Mouse (Mus musculus) adrenal gland, postnatal 25 days (tissue): ENCODE measurements around the gene Fdps. TPM values are rescaled to one million over a fixed set of nuclear protein-coding genes. Genes with fewer than 3 reads are reported as not detected.

Experiments used
- total RNA-seq: library from RNA; stranded (reverse); gene quantifications from 2 replicates; pipeline ENCODE4 v1.2.3, GENCODE M21; 2021

Fdps gene
- total RNA-seq, 1 experiment from 2014 or later: 830 TPM

Other genes starting within 250 kb of the Fdps start
- gene Msto1, start 188.0 kb downstream of the Fdps start, total RNA-seq: 22.9 and 24.5 TPM in 2 replicates
- gene Ash1l, start 151.3 kb downstream of the Fdps start, total RNA-seq: 59.8 and 60.5 TPM in 2 replicates
- 119 and 141 TPM in 2 replicates for gene Dap3, start 150.8 kb downstream of the Fdps start, total RNA-seq
- gene Rusc1, start 8.6 kb downstream of the Fdps start, total RNA-seq: 21.6 and 30.2 TPM in 2 replicates
- 0.39 TPM in 1 of 2 replicates, not detected in the other for gene Gm43738, start 860 bp downstream of the Fdps start, total RNA-seq
- gene Pklr, start 34.2 kb upstream of the Fdps start, total RNA-seq: 1.6 TPM in 1 of 2 replicates, not detected in the other
- gene Hcn3, start 58.2 kb upstream of the Fdps start, total RNA-seq: 9.3 and 17.7 TPM in 2 replicates
- 98.4 and 103 TPM in 2 replicates for gene Clk2, start 62.8 kb upstream of the Fdps start, total RNA-seq
- 98.4 and 112 TPM in 2 replicates for gene Scamp3, start 75.5 kb upstream of the Fdps start, total RNA-seq
- 17.1 and 23.7 TPM in 2 replicates for gene Fam189b, start 81.2 kb upstream of the Fdps start, total RNA-seq
- gene Gba, start 101.0 kb upstream of the Fdps start, total RNA-seq: 72.4 and 79.0 TPM in 2 replicates
- gene Thbs3, start 113.2 kb upstream of the Fdps start, total RNA-seq: 6.1 and 8.7 TPM in 2 replicates
- gene Mtx1, start 125.1 kb upstream of the Fdps start, total RNA-seq: 143 and 154 TPM in 2 replicates
- not detected in 2 replicates for gene Muc1, start 127.1 kb upstream of the Fdps start, total RNA-seq
- 126 and 127 TPM in 2 replicates for gene Krtcap2, start 144.0 kb upstream of the Fdps start, total RNA-seq
- 2.6 and 3.2 TPM in 2 replicates for gene Trim46, start 144.3 kb upstream of the Fdps start, total RNA-seq
- 106 and 137 TPM in 2 replicates for gene Dpm3, start 157.4 kb upstream of the Fdps start, total RNA-seq
- 44.7 and 51.4 TPM in 2 replicates for gene Slc50a1, start 168.6 kb upstream of the Fdps start, total RNA-seq
- gene Efna1, start 179.2 kb upstream of the Fdps start, total RNA-seq: 11.6 and 17.2 TPM in 2 replicates
- gene Efna3, start 221.0 kb upstream of the Fdps start, total RNA-seq: 0.27 TPM in 1 of 2 replicates, not detected in the other
- 1.7 TPM in 1 of 2 replicates, not detected in the other for gene Efna4, start 236.1 kb upstream of the Fdps start, total RNA-seq
- gene Adam15, start 248.0 kb upstream of the Fdps start, total RNA-seq: 50.4 and 65.1 TPM in 2 replicates